Mouse (Mus musculus) activated CD4-positive, CD25-positive, alpha-beta regulatory T cell, adult 4 months (primary cell): ENCODE data around the gene Armc6. TPM values are rescaled to one million over a fixed set of nuclear protein-coding genes. Genes with fewer than 3 reads are reported as not detected.
"Not testable (repeated sequence)": the region's sequence is repeated elsewhere in the genome, so short reads cannot be mapped to it uniquely, and the experiment has no call there.

Source experiments
- ATAC-seq: one replicate; pipeline ENCODE4 v1.8.0; 2017
- polyA plus RNA-seq, 2 experiments: library from polyadenylated mRNA; unstranded; fragments of 100-300 nt; shearing (Covaris generic); gene quantifications; one replicate each; pipeline ENCODE4 v1.2.1; 2017

Armc6 gene
- polyA plus RNA-seq, 2 experiments from 2014 or later, result 6.6 to 7.6 TPM

DNA sequence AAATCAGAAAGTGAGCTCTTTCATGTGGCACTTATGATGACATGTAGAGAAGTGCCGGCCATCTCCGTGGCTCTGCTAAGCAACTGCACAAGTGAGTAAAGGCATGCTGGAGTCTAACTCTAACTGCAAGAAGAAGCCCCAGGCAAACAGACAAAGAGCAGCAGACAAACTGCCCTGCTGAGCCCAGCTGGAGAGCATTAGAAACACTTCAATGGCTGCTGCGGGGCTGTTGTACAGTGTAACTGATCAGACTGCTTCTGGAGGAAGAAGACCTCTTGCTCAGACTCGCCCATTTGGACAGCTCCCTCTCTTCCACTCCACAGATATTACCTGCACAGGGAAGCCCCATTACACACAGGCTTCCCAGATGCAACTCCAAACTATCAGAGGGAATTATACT lies 6.3 kb downstream of the Armc6 start:
- no peak for ATAC-seq

GRCm38 (mm10) chr8:70223341-70223740 lies 10.9 kb downstream of the Armc6 start:
- ATAC-seq, result no peak

- no peak for ATAC-seq
Measured at GRCm38 (mm10) chr8:70222041-70222440, 12.2 kb downstream of the Armc6 start.

DNA sequence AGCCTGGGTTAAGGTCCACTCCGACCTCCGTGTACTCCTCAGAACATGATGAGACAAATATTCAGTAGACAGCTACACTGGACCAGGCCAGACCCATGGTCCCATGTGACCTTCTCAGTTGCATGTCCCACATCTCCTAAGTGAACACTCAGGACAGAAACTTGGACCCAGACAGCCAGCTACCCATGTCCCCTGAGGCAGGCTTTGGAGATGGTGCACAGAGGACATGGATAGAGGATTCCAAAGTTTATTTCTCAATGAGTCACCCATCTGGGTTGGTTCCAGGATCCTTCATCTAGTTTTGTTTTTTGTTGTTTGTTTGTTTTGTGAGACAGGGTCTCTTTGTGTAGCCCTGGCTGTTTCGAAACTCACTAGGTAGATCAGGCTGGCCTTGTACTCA lies 13.4 kb downstream of the Armc6 start:
- no peak for ATAC-seq

DNA sequence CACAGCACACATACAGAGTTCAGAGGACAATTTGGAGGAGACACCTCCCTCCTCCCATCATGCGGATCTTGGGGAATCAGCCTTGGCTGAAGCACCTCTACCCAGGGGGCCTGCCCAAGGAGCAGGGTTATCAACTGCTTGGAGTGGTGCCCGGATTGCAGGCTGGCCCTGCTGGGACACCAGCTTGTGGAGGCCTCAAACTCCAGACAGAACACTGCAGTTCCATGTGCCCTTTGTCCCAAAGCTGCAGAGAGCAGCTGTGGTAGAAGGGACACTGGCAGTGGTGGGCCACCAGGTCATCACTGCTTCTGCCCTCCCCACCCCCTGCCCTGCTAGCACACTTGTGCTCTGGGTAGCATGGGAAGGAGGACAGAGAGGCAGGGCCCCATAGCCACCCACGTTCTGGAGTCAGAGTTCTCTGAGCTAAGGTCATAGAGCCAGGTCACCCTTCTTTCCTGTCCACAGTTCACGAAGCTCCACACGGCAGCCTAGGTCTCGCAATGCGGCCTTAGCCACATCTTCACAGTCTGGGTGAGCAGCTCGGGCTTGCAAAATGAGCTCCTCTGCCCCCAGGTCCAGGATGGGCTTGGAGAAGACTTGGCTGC lies 13.9 kb downstream of the Armc6 start:
- no peak for ATAC-seq

DNA sequence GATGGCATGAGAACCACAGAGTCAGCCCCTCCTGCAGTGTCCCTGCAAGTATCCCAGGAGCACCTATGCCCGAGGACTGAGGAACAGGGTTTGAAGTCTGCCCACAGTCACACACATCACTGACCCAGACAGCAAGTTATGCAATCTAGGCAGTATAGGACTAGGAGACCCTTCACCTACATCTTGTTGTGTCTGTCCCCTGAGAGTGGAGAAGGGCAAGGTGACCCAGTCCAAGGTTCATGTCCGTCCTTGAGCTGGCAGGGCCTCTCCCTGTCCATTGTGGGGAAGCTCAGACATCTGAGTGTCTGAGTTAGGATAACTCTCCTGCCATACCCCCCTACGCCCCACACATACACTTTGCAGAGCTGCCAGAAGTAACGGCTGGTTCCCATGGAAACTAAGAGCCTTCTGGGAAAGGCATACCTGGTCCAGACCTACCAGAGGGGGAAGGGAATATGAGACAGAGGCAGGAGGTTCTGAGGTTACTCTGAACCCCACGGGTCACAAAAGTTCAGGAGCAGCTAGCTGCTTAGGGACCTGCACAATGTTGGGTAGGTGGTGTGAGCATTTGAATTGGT lies 15.1 kb downstream of the Armc6 start:
- ATAC-seq, result no peak

DNA sequence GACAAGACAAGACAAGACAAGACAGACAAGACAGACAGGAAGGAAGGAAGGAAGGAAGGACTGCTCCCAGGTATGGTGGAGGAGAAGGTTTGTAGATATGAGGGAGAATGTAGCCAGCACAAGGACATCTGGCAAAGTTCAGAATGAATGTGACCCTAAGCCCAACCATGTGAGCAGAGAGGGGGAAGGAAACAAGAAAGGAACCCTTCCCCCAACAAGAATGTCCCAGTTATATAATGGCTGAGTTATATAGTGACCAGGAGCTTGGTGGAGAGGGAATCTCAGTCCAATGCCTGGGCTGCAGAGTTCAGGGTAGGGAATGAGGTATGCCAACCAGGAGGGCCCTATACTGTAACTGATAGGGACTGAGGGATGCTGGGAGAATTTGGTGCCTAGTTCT lies 16.8 kb downstream of the Armc6 start:
- ATAC-seq, result no peak

DNA sequence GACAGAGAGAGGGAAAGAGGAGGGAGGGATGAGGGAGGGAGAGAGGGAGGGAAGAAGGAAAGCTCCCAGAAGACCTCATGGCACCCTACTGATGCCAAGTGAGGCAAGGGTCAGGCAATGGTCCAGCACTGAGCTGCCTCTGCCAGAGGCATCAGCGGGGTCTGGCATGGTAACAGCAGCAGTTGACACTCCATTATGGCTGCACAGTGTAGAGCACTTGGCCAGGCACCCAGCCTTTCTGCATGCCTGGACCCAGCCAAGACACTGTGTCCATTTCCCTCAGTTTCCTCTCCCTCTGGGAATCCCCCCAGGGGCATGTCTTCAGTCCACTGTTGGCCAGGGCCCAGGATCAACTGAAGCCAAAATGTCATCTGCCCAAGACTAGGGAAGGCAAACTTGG lies 17.7 kb downstream of the Armc6 start:
- no peak for ATAC-seq

GRCm38 (mm10) chr8:70216161-70216560 lies 18.1 kb downstream of the Armc6 start:
- ATAC-seq, result not testable (repeated sequence)

GRCm38 (mm10) chr8:70215092-70215491 lies 19.2 kb downstream of the Armc6 start:
- no peak for ATAC-seq

- no peak for ATAC-seq
Measured at GRCm38 (mm10) chr8:70214411-70214810, 19.9 kb downstream of the Armc6 start.

DNA sequence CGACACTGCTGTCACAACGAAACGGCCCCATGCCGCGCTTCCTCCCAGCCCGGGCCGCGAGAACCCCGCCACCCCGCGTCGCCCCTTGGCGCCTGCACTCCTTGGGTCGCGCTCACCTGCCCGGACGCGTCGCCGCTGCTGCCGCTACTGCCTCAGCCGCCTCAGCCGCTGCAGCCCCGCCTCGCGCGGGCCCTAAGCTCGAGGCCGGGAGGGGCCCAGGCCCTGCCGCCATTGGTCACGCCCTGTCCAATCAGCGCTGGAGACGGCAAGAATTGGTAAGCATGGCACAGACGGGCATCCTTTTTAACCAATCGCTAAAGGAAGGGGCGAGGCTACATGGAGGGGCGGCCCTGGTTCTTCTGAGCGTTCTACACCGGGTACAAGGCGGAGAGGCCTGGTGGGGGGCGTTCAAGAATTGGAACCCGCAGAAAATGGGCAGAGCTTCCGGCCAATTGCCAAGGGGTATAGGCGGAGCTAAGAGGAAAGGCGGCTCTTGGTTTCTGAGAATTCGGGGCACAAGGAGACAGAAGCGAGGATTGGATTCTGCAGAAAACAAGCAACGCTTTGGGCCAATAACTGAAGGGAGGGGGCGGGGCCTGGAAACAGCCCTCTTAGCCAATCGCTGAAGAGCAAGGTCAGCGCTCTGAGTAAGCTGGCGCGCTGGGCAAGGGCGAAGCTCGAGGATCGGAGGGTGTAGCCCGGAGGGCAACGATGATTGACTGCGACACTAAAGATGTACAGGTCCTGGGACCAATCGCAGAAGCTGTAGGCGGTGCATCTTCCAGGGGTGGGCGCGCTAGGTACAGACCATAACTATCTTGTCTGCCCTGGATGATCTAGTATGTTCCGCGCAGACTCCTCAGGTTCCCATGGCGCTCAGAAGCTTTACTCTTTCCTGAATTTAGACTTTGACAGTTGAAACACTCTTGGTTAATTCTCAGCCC lies 21.9 kb downstream of the Armc6 start, which contains the start of gene Slc25a42:
Slc25a42 (minus strand) TSS at position 194 of the 944 bp plus-strand sequence.
- ATAC-seq, result peak; percentile 90

- no peak for ATAC-seq
Measured at GRCm38 (mm10) chr8:70211726-70212111, 22.5 kb downstream of the Armc6 start.

- no peak for ATAC-seq
Measured at GRCm38 (mm10) chr8:70211275-70211674, 23.0 kb downstream of the Armc6 start.

DNA sequence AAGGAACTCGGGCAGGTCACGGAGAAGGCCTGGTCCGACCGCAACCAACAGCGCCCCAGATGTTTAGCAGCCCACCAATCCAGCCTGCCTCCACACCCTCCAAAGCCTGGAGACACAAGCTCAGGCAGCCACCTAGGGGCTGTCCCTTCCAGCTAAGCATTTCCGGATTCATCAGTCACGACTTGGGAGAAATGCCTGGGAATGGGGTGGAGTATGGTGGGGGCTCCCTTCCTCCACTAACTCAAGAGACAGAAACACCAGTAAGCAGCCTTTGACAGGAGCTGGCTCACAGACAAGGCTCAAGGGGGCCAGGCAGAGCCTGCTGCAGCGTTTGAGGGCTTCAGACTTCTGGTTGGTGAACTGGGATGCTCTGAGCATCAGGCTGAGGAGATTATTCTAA lies 23.7 kb downstream of the Armc6 start:
- ATAC-seq, result no peak

DNA sequence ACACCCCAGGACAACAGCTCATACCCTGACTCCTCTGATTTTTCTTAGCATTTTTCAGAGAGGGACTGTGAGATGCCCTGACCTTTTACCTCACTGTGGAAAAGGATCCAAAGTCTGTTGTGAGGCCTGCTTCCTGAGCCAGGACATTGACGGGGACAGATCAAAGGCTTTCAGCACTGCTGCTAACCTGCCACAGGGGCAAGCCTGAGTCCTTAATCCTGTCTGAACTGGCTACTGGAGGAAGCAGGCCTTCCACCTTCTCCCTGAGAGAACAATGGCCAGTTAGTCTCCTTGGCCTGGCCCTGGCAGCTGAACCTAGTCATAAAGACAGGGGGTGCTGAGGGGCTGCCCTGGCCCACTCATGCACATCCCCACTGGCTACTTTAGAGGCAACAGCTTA lies 26.1 kb downstream of the Armc6 start:
- ATAC-seq, result no peak

- no peak for ATAC-seq
Measured at GRCm38 (mm10) chr8:70204757-70205156, 29.5 kb downstream of the Armc6 start.

DNA sequence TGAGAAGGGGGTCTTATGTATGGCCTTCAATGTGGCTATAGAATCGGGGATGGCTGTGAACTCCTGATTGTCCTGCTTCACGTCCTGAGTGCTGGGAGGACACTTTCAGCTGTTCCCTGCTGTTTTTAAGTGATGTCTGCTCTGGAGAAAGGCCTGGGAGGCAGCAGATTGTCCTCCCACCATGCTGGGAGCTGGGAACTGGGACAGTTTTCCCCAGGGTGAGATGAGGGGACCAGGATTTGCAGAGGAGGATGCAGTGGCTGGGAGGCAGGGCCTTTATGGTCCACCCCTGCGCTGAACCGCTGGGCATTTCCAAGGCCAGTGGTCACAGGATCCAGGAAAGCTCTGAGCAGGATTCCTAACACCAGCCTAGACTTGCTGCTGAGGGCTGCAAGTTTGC lies 31.2 kb downstream of the Armc6 start:
- ATAC-seq, result no peak

- ATAC-seq, result no peak
Measured at GRCm38 (mm10) chr8:70201417-70201816, 32.8 kb downstream of the Armc6 start.

DNA sequence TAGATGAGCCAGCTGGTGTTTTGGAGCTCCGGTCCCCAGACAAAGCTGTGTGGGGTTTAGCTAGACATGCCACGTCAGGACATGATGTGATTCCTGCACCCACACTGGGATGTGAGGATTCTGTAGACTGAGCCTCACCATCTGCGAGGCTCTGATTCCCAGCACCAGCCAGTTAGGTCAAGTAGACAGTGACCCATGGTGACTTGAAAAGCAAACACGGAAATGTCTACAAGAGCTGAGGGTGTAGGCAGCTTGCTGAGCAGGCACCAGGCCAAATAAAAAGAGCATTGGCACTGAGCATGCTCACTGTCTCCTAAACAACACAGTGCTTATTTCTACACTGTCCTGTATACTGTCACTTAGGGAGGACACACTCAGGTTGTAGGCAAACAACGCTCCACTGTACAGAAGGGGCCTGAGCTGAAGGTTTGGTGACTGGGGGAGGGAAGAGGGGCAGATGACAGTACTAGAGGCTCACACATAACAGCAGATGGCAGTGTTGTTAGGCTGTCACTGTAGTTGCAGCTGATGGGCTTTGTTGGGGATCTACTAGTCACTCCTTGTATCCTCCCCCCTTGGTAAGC lies 34.1 kb downstream of the Armc6 start:
- no peak for ATAC-seq

- no peak for ATAC-seq
Measured at GRCm38 (mm10) chr8:70197603-70198002, 36.7 kb downstream of the Armc6 start.

DNA sequence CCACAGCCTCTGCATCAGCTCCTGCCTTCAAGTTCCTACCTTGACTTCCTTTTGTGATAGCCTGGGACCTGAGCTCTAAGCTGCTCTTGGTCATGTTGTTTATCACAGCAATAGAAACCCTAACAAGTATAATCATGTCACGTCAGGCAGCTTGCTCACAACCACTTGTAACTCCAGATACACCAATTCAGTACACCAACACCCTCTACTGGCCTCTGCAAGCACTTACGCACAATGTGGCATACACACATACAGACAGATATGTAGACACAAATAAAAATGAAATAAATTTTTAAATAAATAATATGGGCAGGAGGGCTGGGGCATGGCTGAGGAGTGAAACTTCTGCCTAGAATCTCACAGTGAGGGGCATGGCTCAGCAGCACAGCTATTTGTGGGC lies 38.5 kb downstream of the Armc6 start:
- no peak for ATAC-seq

DNA sequence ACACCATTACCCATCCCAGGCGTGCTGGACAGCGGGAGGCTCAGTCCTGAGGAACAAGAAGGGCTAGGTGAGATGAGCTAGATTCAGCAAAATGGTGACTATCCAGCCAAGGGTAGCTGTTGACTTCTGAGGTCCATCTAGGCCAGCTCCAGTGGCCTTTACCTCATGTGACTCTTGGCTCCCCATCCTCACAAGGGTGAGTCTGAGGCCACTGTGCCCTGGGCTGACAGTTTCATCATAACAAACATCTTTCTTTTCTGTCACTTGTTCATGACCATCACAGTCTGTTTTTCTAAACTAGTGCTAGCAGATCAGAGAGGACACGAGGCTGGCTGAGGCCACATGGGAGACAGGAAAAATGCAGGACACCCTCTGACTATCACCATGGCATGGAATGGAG lies 40.1 kb downstream of the Armc6 start:
- ATAC-seq, result no peak
